Mouse (Mus musculus) limb, embryonic 14.5 days (tissue): ENCODE data around the gene Syne3. TPM values are rescaled to one million over a fixed set of nuclear protein-coding genes. Genes with fewer than 3 reads are reported as not detected.
A peak's percentile ranks its signal among the peaks of the same experiment; 100 is the strongest.

ENCODE experiments used
- ATAC-seq: fragments of 200-750 bp; cut with Nextera tagmentation; 2 replicates; pipeline ENCODE4 v1.8.0; 2017; ENCODE audit warnings: low read depth, moderate number of reproducible peaks, moderate TSS enrichment; ENCODE audit not compliant: low FRiP score
- DNase-seq: peaks from one replicate; pipeline ENCODE4 v3.0.0-alpha.2; 2015; ENCODE audit warnings: low spot score
- H3K27ac ChIP-seq: fragments of 300-500 bp; sonication (generic); replicated peaks from 2 replicates; pipeline ENCODE4 v1.5.1; 2014; ENCODE audit warnings: low read depth, mild to moderate bottlenecking, low read length, moderate library complexity, mixed read lengths
- H3K27me3 ChIP-seq: fragments of 300-500 bp; sonication (generic); 2 replicates; pipeline ENCODE4 v1.6.1; 2014; ENCODE audit warnings: low read length, mixed read lengths; ENCODE audit not compliant: control insufficient read depth, insufficient read depth
- H3K36me3 ChIP-seq: fragments of 300-500 bp; sonication (generic); 2 replicates; pipeline ENCODE4 v1.6.1; 2014; ENCODE audit warnings: mild to moderate bottlenecking, low read length, moderate library complexity, mixed read lengths; ENCODE audit not compliant: control insufficient read depth, insufficient read depth
- H3K4me1 ChIP-seq: fragments of 300-500 bp; sonication (generic); 2 replicates; pipeline ENCODE4 v1.6.1; 2014; ENCODE audit warnings: antibody characterized with exemption, low read length, mixed read lengths; ENCODE audit not compliant: control insufficient read depth, insufficient read depth
- H3K4me2 ChIP-seq: fragments of 300-500 bp; sonication (generic); replicated peaks from 2 replicates; pipeline ENCODE4 v1.6.1; 2014; ENCODE audit warnings: low read depth, mild to moderate bottlenecking, low read length, moderate library complexity; ENCODE audit not compliant: severe bottlenecking
- H3K4me3 ChIP-seq: fragments of 300-500 bp; sonication (generic); replicated peaks from 2 replicates; pipeline ENCODE4 v1.5.1; 2014; ENCODE audit warnings: low read length
- H3K9ac ChIP-seq: fragments of 300-500 bp; sonication (generic); 2 replicates; pipeline ENCODE4 v1.6.1; 2014; ENCODE audit warnings: mild to moderate bottlenecking, low read depth, low read length, moderate library complexity; ENCODE audit not compliant: severe bottlenecking
- H3K9me3 ChIP-seq: fragments of 300-500 bp; sonication (generic); 2 replicates; pipeline ENCODE4 v1.6.1; 2016; ENCODE audit warnings: low read length; ENCODE audit not compliant: control insufficient read depth
- POLR2A ChIP-seq: fragments of 200-500 bp; IDR thresholded peaks from 2 replicates; pipeline ENCODE4 v1.8.0; 2012; ENCODE audit warnings: inconsistent platforms, mild to moderate bottlenecking, moderate library complexity, borderline replicate concordance; ENCODE audit not compliant: insufficient read depth, insufficient read length; ENCODE audit errors: extremely low read depth
- WGBS: fragments of 180-500 bp; shearing (Covaris S2); extraction: QIAGEN DNeasy Blood & Tissue Kit; methylation state at CpG from one replicate; pipeline ENCODE4 v1.1.7; 2014; 5-methylcytosine and 5-hydroxymethylcytosine counted together
- polyA plus RNA-seq, 2 experiments: library from polyadenylated mRNA; depleted of rRNA in 1 of 2; stranded (reverse) in 1 of 2; unstranded in 1 of 2; fragments of >200 nt; fragmentation: Nextera tagmentation in 1 of 2; extraction: Ambion mirVana in 1 of 2; gene quantifications; 2 replicates each; pipeline versions ENCODE4 v1.2.1 to v1.2.3; 2012 to 2014

Syne3 gene
- polyA plus RNA-seq, 2 experiments = 2.0 to 2.6 TPM

DNA sequence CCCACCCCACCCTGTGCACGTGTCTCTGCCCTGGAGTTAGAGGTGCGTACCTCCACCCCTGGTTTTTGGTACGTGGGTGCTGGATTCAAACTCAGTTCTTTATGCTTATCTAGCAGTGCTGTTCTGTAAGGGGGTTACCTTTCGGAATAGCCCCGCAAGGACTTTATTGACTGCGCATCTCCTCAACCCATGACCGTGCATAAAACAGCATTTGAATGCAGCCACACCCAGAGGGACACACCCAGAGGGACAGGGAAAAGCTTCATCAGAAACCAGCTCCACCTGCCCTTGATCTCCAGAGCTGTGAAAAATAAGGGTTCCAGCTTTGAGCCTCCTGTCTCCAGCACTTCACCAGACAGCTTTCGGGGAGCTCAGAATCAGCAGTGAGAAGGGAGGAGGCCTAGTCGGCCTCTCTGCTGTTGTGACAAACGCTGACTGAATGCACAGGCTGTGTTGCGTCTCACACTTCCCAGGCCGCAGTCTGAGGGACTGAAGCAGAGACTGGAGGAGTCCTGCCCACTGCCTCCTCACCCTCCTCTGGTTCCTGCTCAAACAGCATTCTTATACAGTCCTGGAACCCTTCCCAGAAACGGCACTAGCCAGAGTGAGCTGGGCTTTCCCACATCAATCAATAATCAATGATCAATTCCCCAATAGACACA is 107.1 kb downstream of the Syne3 start:
- H3K27ac ChIP-seq = no peak overlapping the region
- H3K9me3 ChIP-seq = peaks cover 3% of the 10 kb centered on the region; the same call in 1 of the 2 replicates
- H3K36me3 ChIP-seq = no peaks in the 10 kb centered on the region
- no peak overlapping the region for H3K9ac ChIP-seq
- ATAC-seq (no peak), DNase-seq (no peak)
- no peak overlapping the region for H3K4me2 ChIP-seq
- no peak overlapping the region for H3K4me3 ChIP-seq
- 82% methylated on average over 13 of the region's 13 CpGs for WGBS
- TF ChIP-seq POLR2A = no peak
- peaks cover 36% of the 10 kb centered on the region for H3K4me1 ChIP-seq
- no peaks in the 10 kb centered on the region for H3K27me3 ChIP-seq

DNA sequence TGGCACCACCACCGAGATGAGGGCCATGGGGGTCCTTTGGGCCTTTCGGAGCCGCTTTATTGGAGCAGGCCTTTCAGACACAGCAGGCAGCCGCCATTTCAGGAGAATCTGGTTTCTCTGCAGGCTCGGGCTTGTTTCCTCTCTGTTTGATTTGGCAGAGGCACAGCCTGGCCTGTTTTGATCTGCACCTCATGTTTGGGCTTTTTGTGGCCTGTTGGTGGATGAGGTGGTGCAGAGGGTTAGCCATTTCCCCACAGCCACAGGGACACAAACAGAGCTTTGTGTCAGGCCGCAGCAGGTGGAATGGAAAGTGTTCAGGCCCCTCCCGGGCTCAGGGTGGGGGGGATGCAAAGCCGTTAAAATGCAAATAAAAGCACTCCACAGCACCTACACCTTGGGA is 108.3 kb downstream of the Syne3 start:
- no peak overlapping the region for H3K4me3 ChIP-seq
- 0 out of 2 replicates have a peak overlapping the region, but pooled peaks have one; percentile 2 for H3K4me2 ChIP-seq
- H3K27ac ChIP-seq = peak overlapping the region; percentile 84
- no peaks in the 10 kb centered on the region for H3K27me3 ChIP-seq
- H3K9ac ChIP-seq = no peak overlapping the region
- no peaks in the 10 kb centered on the region for H3K9me3 ChIP-seq
- 17% methylated on average over 8 of the region's 8 CpGs for WGBS
- peaks cover 47% of the 10 kb centered on the region for H3K4me1 ChIP-seq
- no peaks in the 10 kb centered on the region for H3K36me3 ChIP-seq
- TF ChIP-seq POLR2A = no peak
- DNase-seq (peak; percentile 61), ATAC-seq (peak; percentile 64)

DNA sequence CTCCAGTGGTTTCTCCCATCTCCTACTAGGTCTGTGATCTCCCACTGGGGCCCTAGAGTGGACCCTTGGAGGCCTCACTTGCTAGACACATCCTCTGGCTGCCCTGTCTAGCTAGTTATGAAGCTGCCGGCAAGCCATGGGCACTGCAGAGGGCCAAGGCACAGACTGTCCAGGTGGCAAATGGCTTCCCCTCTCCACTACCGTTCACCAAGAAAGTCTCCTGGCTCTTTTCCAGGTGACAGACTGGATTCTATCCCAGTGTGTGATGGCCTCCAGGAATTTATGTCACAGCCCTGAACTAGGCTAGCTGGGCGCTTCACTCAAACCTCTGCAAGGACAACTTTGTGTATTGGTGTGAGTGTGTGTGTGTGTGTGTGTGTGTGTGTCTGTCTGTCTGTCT is 109.8 kb downstream of the Syne3 start:
- Histone ChIP-seq H3K9ac (no peak overlapping the region), H3K4me3 (no peak overlapping the region), H3K9me3 (no peaks in the 10 kb centered on the region), H3K27ac (no peak overlapping the region), H3K4me1 (peaks cover 47% of the 10 kb centered on the region), H3K27me3 (no peaks in the 10 kb centered on the region), H3K36me3 (no peaks in the 10 kb centered on the region), H3K4me2 (no peak overlapping the region)
- TF ChIP-seq POLR2A = no peak
- WGBS = 54% methylated on average over 3 of the region's 3 CpGs
- DNase-seq (no peak), ATAC-seq (no peak)

DNA sequence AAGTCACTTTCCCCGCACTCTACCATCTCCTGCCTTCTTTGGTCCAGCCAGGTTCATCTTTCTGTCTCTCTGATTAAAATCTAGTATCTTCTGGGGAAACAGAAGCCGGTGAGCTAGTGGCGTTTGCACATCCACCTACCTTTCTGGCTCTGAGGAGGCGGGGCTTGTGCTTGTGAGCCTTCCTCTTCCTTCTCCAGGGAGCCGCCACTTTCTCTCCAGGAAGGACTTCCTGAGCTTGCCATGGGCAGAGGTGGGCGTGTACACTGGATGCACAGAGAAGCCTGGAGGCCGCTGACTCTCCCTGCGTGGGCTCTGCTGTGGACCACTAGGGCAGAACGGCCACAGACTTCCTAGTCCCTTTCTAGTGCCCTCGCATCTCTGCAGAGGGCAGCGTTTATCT is 110.4 kb downstream of the Syne3 start:
- peaks cover 42% of the 10 kb centered on the region for H3K4me1 ChIP-seq
- H3K27me3 ChIP-seq = no peaks in the 10 kb centered on the region
- WGBS = 60% methylated on average over 11 of the region's 11 CpGs
- TF ChIP-seq POLR2A = no peak
- H3K9ac ChIP-seq = no peak overlapping the region; the same call in 1 of the 2 replicates
- no peaks in the 10 kb centered on the region for H3K36me3 ChIP-seq
- ATAC-seq (no peak), DNase-seq (no peak)
- H3K27ac ChIP-seq = no peak overlapping the region
- no peaks in the 10 kb centered on the region for H3K9me3 ChIP-seq
- H3K4me2 ChIP-seq = no peak overlapping the region
- no peak overlapping the region for H3K4me3 ChIP-seq

DNA sequence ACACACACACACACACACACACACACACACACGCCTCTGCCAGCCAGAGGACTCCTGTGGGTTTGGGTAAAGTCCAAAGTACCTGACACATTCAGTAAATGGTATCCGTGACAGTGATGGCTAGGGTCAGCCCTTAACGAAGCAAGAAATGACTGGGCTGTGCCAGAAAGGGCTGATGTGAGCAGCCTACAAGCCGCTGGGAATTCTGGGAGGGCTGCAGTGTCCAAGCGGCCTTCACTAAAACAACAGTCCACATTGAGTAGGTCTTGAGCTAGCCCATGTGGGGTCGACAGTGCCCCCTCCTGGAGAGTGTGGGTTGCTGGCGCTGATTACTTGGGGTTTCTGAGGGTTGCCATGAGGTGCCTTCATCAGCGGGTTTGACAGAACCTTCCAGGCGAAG is 110.9 kb downstream of the Syne3 start:
- H3K9me3 ChIP-seq = no peaks in the 10 kb centered on the region
- no peak for DNase-seq
- H3K36me3 ChIP-seq = no peaks in the 10 kb centered on the region
- no peak overlapping the region for H3K9ac ChIP-seq
- 70% methylated on average over 9 of the region's 9 CpGs for WGBS
- H3K4me3 ChIP-seq = no peak overlapping the region
- no peaks in the 10 kb centered on the region for H3K27me3 ChIP-seq
- H3K27ac ChIP-seq = no peak overlapping the region
- no peak for TF ChIP-seq POLR2A
- H3K4me1 ChIP-seq = peaks cover 38% of the 10 kb centered on the region
- no peak overlapping the region for H3K4me2 ChIP-seq
- ATAC-seq = no peak
